Mouse (Mus musculus) neural tube, embryonic 14.5 days (tissue): ENCODE measurements around the gene Stom. TPM values are rescaled to one million over a fixed set of nuclear protein-coding genes. Genes with fewer than 3 reads are reported as not detected.

Experiments
- ATAC-seq: fragments of 200-750 bp; cut with Nextera tagmentation; 2 replicates; pipeline ENCODE4 v1.8.0; 2017; ENCODE audit warnings: low read depth, mild to moderate bottlenecking, moderate TSS enrichment, moderate library complexity
- H3K27ac ChIP-seq: fragments of 300-500 bp; sonication (generic); 2 replicates; pipeline ENCODE4 v1.5.1; 2014; ENCODE audit warnings: low read depth, mild to moderate bottlenecking, control low read depth, low read length, moderate library complexity, mixed read lengths
- H3K27me3 ChIP-seq: fragments of 300-500 bp; sonication (generic); 2 replicates; pipeline ENCODE4 v1.6.1; 2014; ENCODE audit warnings: low read length; ENCODE audit not compliant: control insufficient read depth, insufficient read depth
- H3K36me3 ChIP-seq: fragments of 300-500 bp; sonication (generic); 2 replicates; pipeline ENCODE4 v1.6.1; 2014; ENCODE audit warnings: low read length, mixed read lengths; ENCODE audit not compliant: control insufficient read depth, insufficient read depth
- H3K4me1 ChIP-seq: fragments of 300-500 bp; sonication (generic); 2 replicates; pipeline ENCODE4 v1.6.1; 2014; ENCODE audit warnings: low read length; ENCODE audit not compliant: control insufficient read depth, insufficient read depth
- H3K4me2 ChIP-seq: fragments of 300-500 bp; sonication (generic); 2 replicates; pipeline ENCODE4 v1.6.1; 2014; ENCODE audit warnings: mild to moderate bottlenecking, low read depth, low read length, control low read depth
- H3K4me3 ChIP-seq: fragments of 300-500 bp; sonication (generic); 2 replicates; pipeline ENCODE4 v1.5.1; 2014; ENCODE audit warnings: low read depth, low read length, control low read depth, mixed read lengths
- H3K9ac ChIP-seq: fragments of 300-500 bp; sonication (generic); replicated peaks from 2 replicates; pipeline ENCODE4 v1.6.1; 2014; ENCODE audit warnings: low read depth, mild to moderate bottlenecking, control low read depth, low read length, mixed read lengths
- H3K9me3 ChIP-seq: fragments of 300-500 bp; sonication (generic); 2 replicates; pipeline ENCODE4 v1.6.1; 2016; ENCODE audit warnings: low read length; ENCODE audit not compliant: control insufficient read depth
- WGBS: fragments of 180-500 bp; shearing (Covaris S2); extraction: QIAGEN DNeasy Blood & Tissue Kit; methylation state at CpG from one replicate; pipeline ENCODE4 v1.1.7; 2014; 5-methylcytosine and 5-hydroxymethylcytosine counted together
- polyA plus RNA-seq: library from polyadenylated mRNA; unstranded; fragments of >200 nt; fragmentation: Nextera tagmentation; extraction: Ambion mirVana; gene quantifications from 2 replicates; pipeline ENCODE4 v1.2.1, GENCODE M21; 2014

The Stom gene
- polyA plus RNA-seq, 1 experiment from 2014 or later = 14.2 TPM

- H3K36me3 ChIP-seq = no peaks in the 10 kb centered on the region
- no peak overlapping the region for H3K4me2 ChIP-seq
- no peak overlapping the region for H3K9ac ChIP-seq
- WGBS = 75% methylated on average over 10 of the region's 10 CpGs
- H3K4me1 ChIP-seq = no peaks in the 10 kb centered on the region
- H3K9me3 ChIP-seq = no peaks in the 10 kb centered on the region
- H3K27me3 ChIP-seq = no peaks in the 10 kb centered on the region
- no peak for ATAC-seq
- H3K27ac ChIP-seq = no peak overlapping the region
- H3K4me3 ChIP-seq = no peak overlapping the region
Measured at GRCm38 (mm10) chr2:35327583-35327982, 9.2 kb downstream of the Stom start.

- H3K9me3 ChIP-seq = no peaks in the 10 kb centered on the region
- H3K36me3 ChIP-seq = no peaks in the 10 kb centered on the region
- no peak overlapping the region for H3K27ac ChIP-seq
- H3K4me2 ChIP-seq = no peak overlapping the region
- H3K4me1 ChIP-seq = no peaks in the 10 kb centered on the region
- ATAC-seq = no peak
- WGBS = 77% methylated on average over 1 of the region's 1 CpGs
- H3K4me3 ChIP-seq = no peak overlapping the region
- H3K9ac ChIP-seq = no peak overlapping the region
- no peaks in the 10 kb centered on the region for H3K27me3 ChIP-seq
Measured at GRCm38 (mm10) chr2:35326931-35327330, 9.8 kb downstream of the Stom start.

- H3K36me3 ChIP-seq = no peaks in the 10 kb centered on the region
- H3K27ac ChIP-seq = no peak overlapping the region
- no peak for ATAC-seq
Measured at GRCm38 (mm10) chr2:35325930-35326329, 10.8 kb downstream of the Stom start.

GRCm38 (mm10) chr2:35322404-35323164 lies 14.2 kb downstream of the Stom start:
- no peak overlapping the region for H3K4me2 ChIP-seq
- H3K9ac ChIP-seq = no peak overlapping the region

More at GRCm38 (mm10) chr2:35325930-35326329, 10.8 kb downstream of the Stom start:
- Histone ChIP-seq H3K4me1 (no peaks in the 10 kb centered on the region), H3K4me3 (no peak overlapping the region), H3K9ac (no peak overlapping the region), H3K9me3 (no peaks in the 10 kb centered on the region), H3K4me2 (no peak overlapping the region), H3K27me3 (no peaks in the 10 kb centered on the region)
- 70% methylated on average over 10 of the region's 10 CpGs for WGBS

GRCm38 (mm10) chr2:35320399-35320798 lies 16.4 kb downstream of the Stom start:
- no peak for ATAC-seq
- Histone ChIP-seq H3K9ac (no peak overlapping the region), H3K9me3 (no peaks in the 10 kb centered on the region), H3K4me3 (no peak overlapping the region), H3K27ac (no peak overlapping the region), H3K4me1 (no peaks in the 10 kb centered on the region), H3K27me3 (no peaks in the 10 kb centered on the region), H3K4me2 (no peak overlapping the region), H3K36me3 (no peaks in the 10 kb centered on the region)
- WGBS = 89% methylated on average over 15 of the region's 15 CpGs

More at GRCm38 (mm10) chr2:35322404-35323164, 14.2 kb downstream of the Stom start:
- Histone ChIP-seq H3K9me3 (no peaks in the 10 kb centered on the region), H3K27me3 (no peaks in the 10 kb centered on the region), H3K27ac (peak overlapping the region; percentile 46), H3K4me1 (no peaks in the 10 kb centered on the region), H3K4me3 (no peak overlapping the region), H3K36me3 (no peaks in the 10 kb centered on the region)
- ATAC-seq = peak; percentile 44; the same call in 1 of the 2 replicates
- WGBS = 55% methylated on average over 10 of the region's 10 CpGs

- 90% methylated on average over 12 of the region's 12 CpGs for WGBS
- Histone ChIP-seq H3K4me3 (no peak overlapping the region), H3K9me3 (no peaks in the 10 kb centered on the region), H3K27ac (no peak overlapping the region), H3K36me3 (no peaks in the 10 kb centered on the region), H3K4me2 (no peak overlapping the region), H3K27me3 (no peaks in the 10 kb centered on the region), H3K9ac (no peak overlapping the region), H3K4me1 (no peaks in the 10 kb centered on the region)
- ATAC-seq = no peak
Measured at GRCm38 (mm10) chr2:35318405-35318804, 18.4 kb downstream of the Stom start.

GRCm38 (mm10) chr2:35317604-35318003 lies 19.2 kb downstream of the Stom start:
- Histone ChIP-seq H3K9me3 (no peaks in the 10 kb centered on the region), H3K36me3 (no peaks in the 10 kb centered on the region), H3K9ac (no peak overlapping the region), H3K4me2 (no peak overlapping the region), H3K4me1 (no peaks in the 10 kb centered on the region), H3K27me3 (no peaks in the 10 kb centered on the region), H3K4me3 (no peak overlapping the region), H3K27ac (no peak overlapping the region)
- 86% methylated on average over 4 of the region's 4 CpGs for WGBS
- no peak for ATAC-seq

- Histone ChIP-seq H3K27ac (no peak overlapping the region), H3K27me3 (no peaks in the 10 kb centered on the region), H3K9ac (no peak overlapping the region), H3K4me1 (no peaks in the 10 kb centered on the region), H3K9me3 (no peaks in the 10 kb centered on the region), H3K4me3 (no peak overlapping the region), H3K4me2 (no peak overlapping the region), H3K36me3 (no peaks in the 10 kb centered on the region)
- ATAC-seq = no peak
- 49% methylated on average over 3 of the region's 3 CpGs for WGBS
Measured at GRCm38 (mm10) chr2:35314300-35314699, 22.5 kb downstream of the Stom start.

- Histone ChIP-seq H3K27me3 (no peaks in the 10 kb centered on the region), H3K9me3 (no peaks in the 10 kb centered on the region), H3K4me1 (no peaks in the 10 kb centered on the region), H3K36me3 (no peaks in the 10 kb centered on the region), H3K4me2 (no peak overlapping the region), H3K27ac (no peak overlapping the region), H3K9ac (no peak overlapping the region), H3K4me3 (no peak overlapping the region)
- ATAC-seq = no peak
- WGBS = 88% methylated on average over 4 of the region's 4 CpGs
Measured at GRCm38 (mm10) chr2:35309906-35310493, 26.8 kb downstream of the Stom start.
